Mouse (Mus musculus): ENCODE data around the gene Taar7d.
"Not testable (repeated sequence)": the region's sequence is repeated elsewhere in the genome, so short reads cannot be mapped to it uniquely, and the experiment has no call there.

Gene Taar7d

DNA sequence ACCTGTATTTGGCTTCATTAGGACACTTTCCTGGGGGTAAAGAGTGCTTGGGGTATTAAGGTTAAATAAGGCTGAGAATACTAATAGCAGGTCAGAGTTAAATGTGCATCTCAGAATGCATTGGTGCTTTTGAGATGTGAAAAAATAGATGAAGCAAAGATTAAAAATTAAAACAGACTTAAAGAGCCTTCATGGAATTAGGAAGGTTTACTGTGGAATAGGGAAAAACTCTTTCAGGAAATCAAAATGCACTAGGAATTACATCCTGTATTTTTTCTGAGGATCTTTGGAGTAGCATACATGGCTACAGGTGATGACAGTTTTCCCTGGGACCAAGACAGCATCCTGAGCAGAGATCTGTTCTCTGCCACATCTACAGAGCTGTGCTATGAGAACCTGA is at the start of gene Taar7d:
Taar7d (plus strand) TSS at position 301 of the 400 bp plus-strand sequence.
- DNase-seq (ENCODE audit: low spot score) = no peak

DNA sequence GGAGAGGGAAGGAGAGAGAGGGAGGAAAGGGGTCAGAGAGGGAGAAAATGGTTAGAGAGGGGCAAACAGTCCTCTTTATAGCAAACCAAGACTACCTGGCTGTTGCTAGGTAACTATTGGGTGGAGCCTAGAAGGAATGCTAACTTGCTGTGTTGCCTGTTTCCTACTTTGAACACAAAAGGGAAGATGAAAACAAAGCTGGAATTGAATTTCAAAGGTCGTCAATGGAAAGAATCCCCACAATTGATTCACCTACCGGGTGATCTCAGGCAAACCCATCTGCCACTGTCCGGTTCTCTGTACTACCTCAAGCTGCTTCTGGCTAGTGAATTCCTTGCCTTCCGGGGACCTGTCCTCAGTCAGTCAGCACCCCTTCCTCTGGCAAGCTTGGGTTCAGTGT is 49.1 kb upstream of the Taar7d start:
- no peak for DNase-seq (ENCODE audit: low spot score)

DNA sequence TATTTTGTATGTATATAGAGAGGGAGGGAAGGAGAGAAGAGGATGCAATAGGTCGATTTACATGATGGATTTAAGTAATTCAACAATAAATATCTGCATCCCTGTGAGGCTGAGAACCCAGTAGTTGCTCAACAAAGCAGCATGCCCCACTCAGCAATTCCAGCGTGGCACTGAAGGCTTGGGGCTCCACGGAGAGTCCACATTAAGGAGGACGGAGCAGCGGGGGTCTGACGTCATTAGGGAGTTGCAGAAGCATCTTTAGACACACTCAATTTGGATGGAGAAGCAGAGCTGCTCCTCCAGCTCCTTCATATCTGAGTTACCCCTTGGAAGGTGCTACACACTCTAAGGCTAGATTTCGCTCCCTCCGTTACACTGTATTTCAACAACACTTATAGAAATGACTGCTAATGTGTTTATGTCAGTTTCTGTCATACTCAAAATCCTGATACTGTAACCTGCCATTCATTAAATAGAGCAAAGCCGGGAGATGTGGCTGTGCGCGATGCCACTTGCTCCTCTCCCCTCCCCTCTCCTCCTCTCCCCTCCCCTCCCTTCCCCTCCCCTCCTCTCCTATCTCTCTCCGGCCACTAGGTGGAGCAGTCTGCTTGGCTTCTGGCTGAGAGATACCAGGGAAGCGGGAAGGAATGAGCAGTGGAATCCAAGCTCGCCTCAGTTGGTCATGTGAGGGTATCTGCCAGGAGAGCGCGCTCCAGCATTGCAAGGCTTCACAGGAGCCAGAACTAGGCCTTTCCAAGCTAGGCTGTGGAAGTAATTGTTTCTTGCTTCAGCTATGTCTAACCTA is 47.9 kb upstream of the Taar7d start:
- DNase-seq (ENCODE audit: low spot score) = peak; percentile 53

DNA sequence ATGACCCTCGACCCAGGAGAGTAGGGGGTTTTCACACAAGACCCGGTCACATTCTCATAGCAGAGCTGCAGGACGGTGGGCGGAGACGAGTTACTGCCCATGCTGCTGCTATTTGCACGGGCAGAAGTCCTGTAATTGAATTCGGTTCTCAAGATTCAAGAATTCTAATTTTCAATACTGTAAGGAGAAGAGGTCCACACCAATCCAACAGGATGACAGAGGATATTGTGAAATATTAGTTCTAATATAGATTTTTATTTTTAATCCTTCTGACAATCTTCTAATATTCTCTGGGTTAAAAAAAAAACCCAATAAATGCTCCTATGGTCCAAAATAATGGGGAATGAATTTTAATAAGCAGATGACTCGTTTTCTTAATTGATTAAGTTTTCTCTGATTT is 41.5 kb upstream of the Taar7d start, which contains the start of gene Taar6:
Taar6 (minus strand) TSS at position 101 of the 400 bp plus-strand sequence.
- no peak for DNase-seq (ENCODE audit: low spot score)

DNA sequence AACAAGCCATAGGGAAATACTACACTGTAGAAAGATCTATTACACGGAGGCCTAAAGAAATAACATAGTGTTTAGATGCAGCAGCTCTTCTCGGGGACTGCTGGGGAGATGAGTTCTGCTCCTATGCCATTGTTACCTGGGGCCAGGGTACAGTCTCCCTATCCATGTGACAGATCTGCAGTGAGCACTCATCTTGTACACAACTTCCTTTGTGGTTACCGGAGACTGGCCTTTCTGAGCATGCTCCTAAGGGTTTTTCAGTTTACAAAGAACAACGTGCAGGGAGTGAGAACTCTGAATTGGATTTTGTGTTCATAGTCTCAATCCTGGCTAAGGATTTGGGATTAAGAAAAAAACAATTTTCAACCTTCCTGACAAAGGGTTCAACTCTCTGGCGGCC is 40.6 kb upstream of the Taar7d start:
- DNase-seq (ENCODE audit: low spot score) = no peak

DNA sequence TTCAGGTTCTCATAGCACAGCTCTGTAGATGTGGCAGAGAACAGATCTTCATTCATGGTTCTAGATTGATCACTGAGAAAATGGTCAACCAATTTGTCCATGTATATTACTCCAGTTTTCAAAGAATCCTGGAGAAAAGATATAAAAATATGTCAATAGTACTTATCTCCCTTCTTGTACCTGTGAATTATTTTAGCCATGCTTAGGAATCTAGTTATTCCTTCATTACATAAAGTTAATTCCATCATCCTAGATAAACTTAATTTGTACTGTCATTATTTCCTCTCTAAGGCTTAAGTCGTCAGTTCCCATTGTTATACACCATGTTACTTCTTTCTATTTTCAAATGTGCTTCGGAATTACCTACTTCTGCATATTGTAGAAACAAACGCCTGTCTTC is 33.6 kb upstream of the Taar7d start, which contains the start of gene Taar7a:
Taar7a (minus strand) TSS at position 101 of the 400 bp plus-strand sequence.
- no peak for DNase-seq (ENCODE audit: low spot score)

DNA sequence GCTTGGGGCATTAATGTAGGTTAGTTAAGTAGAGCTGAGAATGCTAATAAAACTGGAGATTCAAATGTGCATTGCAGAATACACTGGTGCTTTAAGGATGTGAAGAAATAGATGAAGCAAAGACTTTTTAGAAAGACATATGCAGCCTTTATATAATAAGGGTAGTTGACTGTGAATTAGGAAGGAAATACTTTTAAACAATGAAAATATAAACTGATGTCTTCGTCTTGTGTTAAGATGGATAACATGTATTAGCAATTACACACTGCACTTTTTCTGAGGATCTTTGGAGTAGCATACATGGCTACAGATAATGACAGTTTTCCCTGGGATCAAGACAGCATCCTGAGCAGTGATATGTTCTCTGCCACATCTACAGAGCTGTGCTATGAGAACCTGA is 27.4 kb upstream of the Taar7d start, which contains the start of gene Taar7b:
Taar7b (plus strand) TSS at position 301 of the 400 bp plus-strand sequence.
- no peak for DNase-seq (ENCODE audit: low spot score)

DNA sequence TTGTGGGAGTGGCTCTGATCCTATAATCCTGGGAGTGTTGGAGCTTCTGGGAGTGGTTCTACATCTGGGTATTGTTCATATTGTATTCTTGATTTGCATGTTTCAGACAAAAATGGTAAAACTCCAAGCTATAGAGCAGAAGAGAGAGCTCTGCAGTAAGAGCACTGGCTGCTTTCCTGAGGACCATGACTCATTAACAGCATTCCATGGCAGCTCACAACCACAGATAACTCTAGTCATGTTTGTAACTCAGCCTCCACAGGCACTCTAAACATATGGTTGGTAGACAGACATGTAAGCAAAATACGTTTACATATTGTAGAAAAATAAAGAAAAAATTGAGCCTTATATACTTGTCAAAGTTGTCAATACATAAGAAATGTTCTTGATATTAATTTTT is 20.6 kb upstream of the Taar7d start:
- no peak for DNase-seq (ENCODE audit: low spot score)

DNA sequence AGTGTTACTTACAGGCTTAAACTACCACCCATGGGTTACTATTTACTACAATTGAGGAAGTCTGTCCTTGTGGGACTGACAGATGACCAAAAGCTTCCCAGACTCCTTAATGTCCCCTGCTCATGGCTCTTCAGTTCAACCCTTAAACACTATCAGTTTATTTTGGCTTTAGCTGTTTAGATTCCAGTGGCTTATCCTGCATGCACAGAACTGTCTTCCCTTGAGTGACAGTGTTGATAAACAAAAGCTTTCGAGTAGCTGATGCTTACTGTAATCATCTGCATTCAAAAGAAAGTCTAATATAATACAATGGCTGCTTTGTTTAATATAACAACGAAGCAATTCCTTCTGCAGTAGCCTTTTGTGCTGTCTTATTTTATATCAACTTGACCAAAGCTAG is 20.0 kb upstream of the Taar7d start:
- no peak for DNase-seq (ENCODE audit: low spot score)

DNA sequence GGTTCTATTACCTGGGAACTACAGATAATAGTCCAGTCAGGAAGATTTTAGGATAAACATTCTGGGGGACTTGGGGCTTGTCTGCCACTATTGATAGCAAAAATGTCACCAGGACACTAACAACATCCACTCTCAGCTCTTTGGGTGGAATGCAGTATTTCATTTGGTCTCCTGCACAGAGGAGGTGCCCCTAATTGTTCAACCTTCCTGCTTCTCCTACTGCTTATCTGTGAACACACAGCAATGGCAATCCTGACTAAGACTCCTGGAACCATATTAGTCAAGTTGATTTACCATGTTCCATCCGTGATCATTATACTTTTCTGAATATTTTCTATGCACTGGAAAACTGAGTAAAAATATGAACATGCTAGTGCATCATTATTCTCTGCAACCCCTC is 18.9 kb upstream of the Taar7d start:
- DNase-seq (ENCODE audit: low spot score) = no peak

DNA sequence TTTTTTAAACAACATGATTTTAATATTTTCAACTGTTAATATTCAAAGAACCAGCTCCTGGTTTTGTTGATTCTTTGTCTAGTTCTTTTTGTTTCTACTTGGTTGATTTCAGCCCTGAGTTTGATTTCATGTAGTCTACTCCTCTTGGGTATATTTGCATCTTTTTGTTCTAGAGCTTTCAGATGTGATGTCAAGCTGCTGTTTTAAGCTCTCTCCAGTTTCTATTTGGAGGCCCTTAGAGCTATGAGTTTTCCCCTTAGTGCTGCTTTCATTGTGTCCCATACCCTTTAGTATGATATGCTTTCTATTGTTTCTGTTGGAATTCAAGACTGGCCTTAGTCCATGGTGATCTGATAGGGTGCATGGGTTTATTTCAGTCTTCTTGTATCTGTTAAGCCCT is 4.3 kb downstream of the Taar7d start:
- DNase-seq (ENCODE audit: low spot score) = no peak

DNA sequence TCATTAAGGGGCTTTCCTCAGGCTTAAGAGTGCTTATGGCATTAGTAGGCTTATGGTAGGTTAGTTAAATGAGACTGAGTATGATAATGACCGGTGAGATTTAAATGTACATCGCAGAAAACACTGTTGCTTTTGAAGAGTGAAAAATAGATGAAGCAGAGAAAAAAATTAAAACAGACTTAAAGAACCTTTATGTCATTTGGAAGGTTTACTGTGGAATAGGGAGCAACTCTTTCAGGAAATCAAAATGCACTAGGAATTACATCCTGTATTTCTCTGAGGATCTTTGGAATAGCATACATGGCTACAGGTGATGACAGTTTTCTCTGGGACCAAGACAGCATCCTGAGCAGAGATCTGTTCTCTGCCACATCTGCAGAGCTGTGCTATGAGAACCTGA is 10.3 kb downstream of the Taar7d start, which contains the start of gene Taar7e:
Taar7e (plus strand) TSS at position 301 of the 400 bp plus-strand sequence.
- no peak for DNase-seq (ENCODE audit: low spot score)

DNA sequence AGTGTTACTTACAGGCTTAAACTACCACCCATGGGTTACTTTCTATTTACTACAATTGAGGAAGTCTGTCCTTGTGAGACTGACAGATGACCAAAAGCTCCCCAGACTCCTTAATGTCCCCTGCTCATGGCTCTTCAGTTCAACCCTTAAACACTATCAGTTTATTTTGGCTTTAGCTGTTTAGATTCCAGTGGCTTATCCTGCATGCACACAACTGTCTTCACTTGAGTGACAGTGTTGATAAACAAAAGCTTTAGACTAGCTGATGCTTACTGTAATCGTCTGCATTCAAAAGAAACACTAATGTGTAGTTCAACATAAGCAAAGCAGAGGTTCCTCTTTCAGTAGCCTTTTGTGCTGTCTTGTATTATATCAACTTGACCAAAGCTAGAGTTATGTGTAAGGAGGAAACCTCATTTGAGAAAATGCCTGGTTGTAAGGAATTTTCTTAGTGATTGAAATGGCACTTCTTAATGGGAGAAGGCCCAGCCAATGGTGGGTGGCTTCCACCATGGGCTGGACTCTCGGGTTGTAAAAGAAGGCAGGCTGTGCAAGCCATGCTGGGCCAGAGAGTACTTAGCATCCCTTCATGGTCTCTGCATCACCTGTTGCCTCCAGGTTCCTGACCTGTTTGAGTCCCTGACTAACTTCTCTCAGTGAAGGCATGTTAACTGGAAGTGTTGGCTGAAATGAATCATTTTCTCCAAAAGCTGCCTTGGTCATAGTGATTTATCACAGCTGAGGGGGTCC is 13.3 kb downstream of the Taar7d start:
- DNase-seq (ENCODE audit: low spot score) = no peak

DNA sequence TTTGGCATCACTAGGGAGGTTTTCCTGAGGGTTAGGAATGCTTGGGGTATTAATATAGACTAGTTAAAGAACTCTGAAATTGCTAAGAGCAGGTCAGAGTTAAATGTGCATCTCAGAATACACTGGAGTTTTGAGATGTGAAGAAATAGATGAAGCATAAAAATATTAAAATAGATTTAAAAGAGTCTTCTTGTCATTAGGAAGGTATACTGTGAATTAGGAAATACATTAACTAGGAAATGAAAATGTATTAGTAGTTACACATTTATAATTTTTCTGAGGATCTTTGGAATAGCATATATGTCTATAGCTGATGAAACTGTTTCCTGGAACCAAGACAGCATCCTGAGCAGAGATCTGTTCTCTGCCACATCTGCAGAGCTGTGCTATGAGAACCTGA is 22.2 kb downstream of the Taar7d start, which contains the start of gene Taar7f:
Taar7f (plus strand) TSS at position 301 of the 400 bp plus-strand sequence.
- DNase-seq (ENCODE audit: low spot score) = no peak

DNA sequence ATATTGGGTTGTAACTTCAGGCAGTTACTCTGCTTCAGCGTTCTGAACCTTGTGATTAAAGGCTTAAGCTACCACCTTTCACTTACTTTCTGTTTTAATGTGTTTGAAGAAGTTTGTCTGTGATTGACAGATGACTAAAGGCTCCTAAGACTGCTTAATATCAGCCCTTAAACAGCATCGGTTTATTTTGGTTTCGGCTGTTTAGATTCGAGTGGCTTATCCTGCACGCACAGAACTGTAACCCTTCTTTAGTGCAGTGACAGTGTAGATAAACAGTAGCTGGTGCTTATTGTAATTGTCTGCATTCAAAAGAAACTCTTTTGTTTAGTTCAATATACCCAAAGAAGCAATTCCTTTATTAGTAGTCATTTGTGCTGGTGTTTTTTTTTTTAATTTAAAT is 25.0 kb downstream of the Taar7d start:
- no peak for DNase-seq (ENCODE audit: low spot score)

DNA sequence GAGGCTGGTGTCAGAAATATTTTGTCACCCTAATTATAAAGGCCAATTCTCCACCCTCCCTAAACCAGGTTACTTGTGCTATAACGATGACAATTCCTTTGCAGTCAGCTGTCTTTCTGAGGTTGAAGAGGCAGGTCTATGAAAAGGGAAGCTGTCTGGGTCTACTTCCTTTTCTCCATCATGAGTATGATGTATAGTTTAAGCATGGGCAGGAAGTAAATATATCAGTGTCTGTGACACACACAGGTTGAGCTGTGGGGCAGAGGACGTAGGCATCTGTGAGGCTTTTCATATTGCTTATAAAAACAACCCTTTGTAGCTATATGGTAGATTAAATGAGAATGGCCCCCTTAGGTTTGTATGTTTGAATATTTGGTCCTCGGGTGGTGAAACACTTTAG is 32.0 kb downstream of the Taar7d start:
- DNase-seq (ENCODE audit: low spot score) = no peak

DNA sequence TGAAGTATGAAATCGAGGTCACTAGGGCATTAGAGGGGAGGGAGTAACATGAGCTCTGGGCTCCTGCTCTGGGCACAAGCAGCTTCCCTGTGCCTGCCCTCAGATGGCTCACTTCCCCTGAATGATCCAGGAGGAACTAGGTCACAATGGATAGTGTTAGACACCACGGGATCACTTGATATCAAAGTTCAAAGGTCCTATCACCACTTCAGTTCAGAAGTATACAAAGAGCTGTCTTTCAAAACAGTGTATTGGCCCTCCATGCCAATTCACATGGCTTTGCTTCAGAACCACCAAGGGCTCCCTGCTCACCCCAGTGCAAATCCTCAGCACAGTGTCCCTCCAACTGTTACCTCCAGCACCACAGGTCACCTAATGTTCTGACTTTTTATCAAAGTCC is 47.7 kb downstream of the Taar7d start:
- not testable (repeated sequence) for DNase-seq (ENCODE audit: low spot score)

DNA sequence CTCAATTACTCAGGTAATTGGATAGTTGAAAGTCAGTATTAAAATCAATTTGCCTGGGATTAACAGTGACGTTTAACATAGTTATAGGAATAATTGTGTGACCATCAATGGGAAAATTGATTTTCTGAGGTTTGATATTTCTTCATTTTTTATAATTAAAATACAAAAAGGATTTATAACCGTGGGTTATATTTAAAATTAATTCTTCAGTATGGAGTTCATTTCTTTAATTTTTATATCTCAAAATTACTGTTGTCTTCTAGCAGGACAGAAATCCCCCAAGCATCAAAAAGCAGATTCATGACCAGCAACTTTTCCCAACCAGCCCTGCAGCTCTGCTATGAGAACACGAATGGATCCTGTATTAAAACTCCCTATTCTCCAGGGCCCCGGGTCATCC is 49.2 kb downstream of the Taar7d start, which contains the start of gene Taar8a:
Taar8a (plus strand) TSS at position 301 of the 400 bp plus-strand sequence.
- DNase-seq (ENCODE audit: low spot score) = not testable (repeated sequence)

Data from adipocyte (in vitro differentiated cells).